8 mouse cellular contexts compared by ENCODE assay signal in the genomic region with DNA sequence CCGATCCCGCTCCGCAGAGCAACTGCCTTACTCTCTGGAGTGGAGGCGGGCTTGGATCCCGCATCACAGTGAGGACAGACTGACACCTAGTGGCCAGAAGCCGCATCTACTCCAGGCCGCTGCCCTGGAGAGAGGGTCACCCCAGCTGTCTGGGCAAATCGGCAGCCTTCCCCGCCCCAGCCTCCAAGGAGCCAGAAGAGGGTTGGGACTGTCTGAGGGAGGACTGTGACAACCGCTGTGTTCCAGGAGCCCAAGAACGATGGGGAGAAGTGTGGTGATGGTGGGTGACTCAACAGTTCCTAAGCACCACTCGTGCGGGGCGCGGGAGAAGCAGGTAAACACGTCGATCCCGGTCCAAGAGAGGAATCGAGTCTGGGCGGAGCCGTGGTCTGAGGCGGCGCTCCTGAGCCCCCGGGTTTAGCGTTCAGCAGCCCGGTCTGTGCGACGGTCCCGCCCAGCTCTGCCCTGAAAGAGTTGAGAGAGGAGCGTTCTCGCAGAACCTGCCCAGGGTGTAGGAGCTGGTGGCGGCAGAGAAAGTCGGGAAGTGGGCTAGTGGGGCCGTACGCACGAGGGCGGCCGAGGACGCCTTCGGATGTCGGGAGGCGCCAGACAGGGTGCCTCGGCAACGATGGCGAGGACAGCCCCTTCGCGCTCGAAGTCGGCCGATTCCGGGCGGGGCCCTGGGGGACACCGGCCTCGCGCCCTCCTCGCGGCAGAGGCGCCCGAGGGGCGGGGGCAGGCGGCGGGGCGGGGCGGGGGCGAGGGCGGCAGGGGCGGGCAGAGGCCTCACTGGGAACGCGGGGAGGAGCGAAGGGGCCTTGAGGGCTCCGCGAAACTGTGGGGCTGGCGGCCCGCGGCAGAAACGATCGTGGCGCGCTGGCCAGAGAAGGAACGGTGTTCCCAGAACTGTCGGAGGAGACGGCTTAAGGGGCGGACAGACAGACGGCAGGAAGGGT. TPM values are rescaled to one million over a fixed set of nuclear protein-coding genes. Genes with fewer than 3 reads are reported as not detected.
DNase-seq lines count a peak whose midpoint lies in the region; ATAC-seq and TF ChIP-seq lines count a peak whose summit lies in the region.

No protein-coding gene starts in this region.

- peak; percentile 65 for ATAC-seq in erythroid progenitor cell, adult 5-6 weeks (replicated peaks; ENCODE audit: low FRiP score, poor library complexity, severe bottlenecking)
- peak; percentile 71 for ATAC-seq in heart, embryonic 13.5 days (ENCODE audit: extremely low read depth, insufficient number of reproducible peaks, low FRiP score, low TSS enrichment)
- peak; percentile 82 for ATAC-seq in kidney, postnatal 0 days (replicated peaks; ENCODE audit: low FRiP score, low read depth)
- peak; percentile 79 for ATAC-seq in monocyte, adult 5-6 weeks (replicated peaks; ENCODE audit: insufficient number of reproducible peaks, low FRiP score, low TSS enrichment, poor library complexity, severe bottlenecking)

- no peaks in the 10 kb centered on the region for H3K9me3 ChIP-seq in heart, embryonic 13.5 days
- H3K9me3 ChIP-seq in kidney, postnatal 0 days (replicated peaks; ENCODE audit: low read length): no peaks in the 10 kb centered on the region

- peak; percentile 67 for TF ChIP-seq POLR2A in liver, adult 2 months (IDR thresholded peaks at IDR 0.05; ENCODE audit: extremely low read depth, insufficient read depth, low read length)

- peak overlapping the region; percentile 95 for H3K4me3 ChIP-seq in brown adipose tissue, adult 24 weeks (ENCODE audit: insufficient read depth, low read depth, low read length)
- peak overlapping the region; percentile 66 for H3K4me3 ChIP-seq in heart, embryonic 13.5 days
- H3K4me3 ChIP-seq in kidney, postnatal 0 days (replicated peaks; ENCODE audit: low read depth, low read length): peak overlapping the region; percentile 52
- peak overlapping the region; percentile 81 for H3K4me3 ChIP-seq in liver, adult 2 months (ENCODE audit: insufficient read depth, low read depth, low read length)

- H3K27ac ChIP-seq in brown adipose tissue, adult 24 weeks (replicated peaks; ENCODE audit: low read depth, low read length): peak overlapping the region; percentile 69
- H3K27ac ChIP-seq in heart, embryonic 13.5 days (replicated peaks): peak overlapping the region; percentile 97
- peak overlapping the region; percentile 96 for H3K27ac ChIP-seq in kidney, postnatal 0 days
- H3K27ac ChIP-seq in liver, adult 2 months (replicated peaks; ENCODE audit: insufficient read depth, low read depth, low read length): peak overlapping the region; percentile 93

- TF ChIP-seq CTCF in kidney, postnatal 0 days (IDR thresholded peaks at IDR 0.05; ENCODE audit: low read depth): peak; percentile 98
- peak; percentile 95 for TF ChIP-seq CTCF in liver, adult 2 months (IDR thresholded peaks at IDR 0.05; ENCODE audit: low read depth, low read length)

- DNase-seq in CD4-positive, CD25-positive, alpha-beta regulatory T cell, adult 2 months (ENCODE audit: low read depth, low spot score): peak; percentile 93
- peak; percentile 97 for DNase-seq in kidney, postnatal 0 days (ENCODE audit: low spot score)
- peak; percentile 87 for DNase-seq in liver, adult 2 months (ENCODE audit: extremely low read depth, low read depth, low spot score)
- DNase-seq in spleen, postnatal 36 days (ENCODE audit: low spot score in 2 of 2): peak; percentile 89 to 91

- peaks cover 34% of the 10 kb centered on the region for H3K36me3 ChIP-seq in heart, embryonic 13.5 days
- peaks cover 19% of the 10 kb centered on the region; the same call in 1 of the 2 replicates for H3K36me3 ChIP-seq in kidney, postnatal 0 days (ENCODE audit: insufficient read depth, low read length)
- peaks cover 19% of the 10 kb centered on the region for H3K36me3 ChIP-seq in liver, adult 2 months (ENCODE audit: control insufficient read depth, insufficient read depth, low read length)

- no peaks in the 10 kb centered on the region for H3K27me3 ChIP-seq in heart, embryonic 13.5 days (replicated peaks)
- H3K27me3 ChIP-seq in kidney, postnatal 0 days (ENCODE audit: insufficient read depth, low read length): no peaks in the 10 kb centered on the region
- no peaks in the 10 kb centered on the region for H3K27me3 ChIP-seq in liver, adult 2 months (ENCODE audit: control insufficient read depth, insufficient read depth, low read length)

- H3K4me2 ChIP-seq in heart, embryonic 13.5 days: peak overlapping the region; percentile 81
- peak overlapping the region; percentile 89 for H3K4me2 ChIP-seq in kidney, postnatal 0 days (ENCODE audit: low read length)

- H3K79me2 ChIP-seq in liver, adult 2 months (ENCODE audit: control insufficient read depth, insufficient read depth, low read length): peaks cover 4% of the 10 kb centered on the region; the same call in 1 of the 2 replicates

- H3K4me1 ChIP-seq in brown adipose tissue, adult 24 weeks (ENCODE audit: control insufficient read depth, insufficient read depth, insufficient read length, low read length): peaks cover 4% of the 10 kb centered on the region; the same call in 1 of the 2 replicates
- peaks cover 63% of the 10 kb centered on the region for H3K4me1 ChIP-seq in heart, embryonic 13.5 days
- H3K4me1 ChIP-seq in kidney, postnatal 0 days (replicated peaks; ENCODE audit: insufficient read depth, low read length): peaks cover 28% of the 10 kb centered on the region
- H3K4me1 ChIP-seq in liver, adult 2 months (ENCODE audit: control insufficient read depth, insufficient read depth, low read length): peaks cover 11% of the 10 kb centered on the region

- under 1% methylated on average over 83 of the region's 84 CpGs for WGBS in heart, embryonic 13.5 days
- WGBS in kidney, postnatal 0 days: under 1% methylated on average over 81 of the region's 84 CpGs
- WGBS in liver, adult 2 months: under 1% methylated on average over 82 of the region's 84 CpGs

- peak overlapping the region; percentile 86 for H3K9ac ChIP-seq in heart, embryonic 13.5 days
- peak overlapping the region; percentile 71 for H3K9ac ChIP-seq in kidney, postnatal 0 days (ENCODE audit: low read depth, low read length)
- H3K9ac ChIP-seq in liver, adult 2 months (ENCODE audit: low read depth, low read length): peak overlapping the region; percentile 93

RNA-seq across cellular contexts. Expression of a gene that starts 1.7 kb away (rescaled TPM):
- 77.2 and 118 TPM in 2 replicates for polyA plus RNA-seq in brown adipose tissue, adult 24 weeks (2012; ENCODE audit: insufficient read depth, insufficient read length, missing spikeins)
- total RNA-seq in erythroid progenitor cell, adult 5-6 weeks (2015; ENCODE audit: low replicate concordance): 174 and 194 TPM in 2 replicates
- 107 and 197 TPM in 2 replicates for total RNA-seq in erythroid progenitor cell, adult 5-6 weeks (2017; ENCODE audit: low replicate concordance)
- polyA plus RNA-seq in heart, embryonic 13.5 days (2015; fragmentation: Nextera tagmentation; extraction: Ambion mirVana): 14.3 and 14.7 TPM in 2 replicates
- polyA plus RNA-seq in kidney, postnatal 0 days (2015; fragmentation: Nextera tagmentation; extraction: Ambion mirVana): 43.4 and 46.6 TPM in 2 replicates
- total RNA-seq in liver, adult 2 months (2014; rRNA removed): 44.8 and 50.7 TPM in 2 replicates
- polyA plus RNA-seq in liver, adult 2 months (2012; rRNA removed): 46.6 and 61.5 TPM in 2 replicates
- total RNA-seq in monocyte, adult 5-6 weeks (2017): 2.5 to 4.6 TPM (median 2.9 TPM) in 3 replicates

RNA-seq across cellular contexts. Expression of a gene that starts 1.7 kb away (rescaled TPM):
- polyA plus RNA-seq in brown adipose tissue, adult 24 weeks (2012; ENCODE audit: insufficient read depth, insufficient read length, missing spikeins): 3.2 and 6.3 TPM in 2 replicates
- 43.2 and 79.6 TPM in 2 replicates for total RNA-seq in erythroid progenitor cell, adult 5-6 weeks (2015; ENCODE audit: low replicate concordance)
- total RNA-seq in erythroid progenitor cell, adult 5-6 weeks (2017; ENCODE audit: low replicate concordance): 35.9 and 76.8 TPM in 2 replicates
- polyA plus RNA-seq in heart, embryonic 13.5 days (2015; fragmentation: Nextera tagmentation; extraction: Ambion mirVana): 12.7 and 13.2 TPM in 2 replicates
- polyA plus RNA-seq in kidney, postnatal 0 days (2015; fragmentation: Nextera tagmentation; extraction: Ambion mirVana): 18.2 and 19.9 TPM in 2 replicates
- total RNA-seq in liver, adult 2 months (2014; rRNA removed): 4.1 and 5.2 TPM in 2 replicates
- polyA plus RNA-seq in liver, adult 2 months (2012; rRNA removed): 5.2 and 7.2 TPM in 2 replicates
- 2.5 to 4.3 TPM (median 2.8 TPM) in 3 replicates for total RNA-seq in monocyte, adult 5-6 weeks (2017)

RNA-seq across cellular contexts. Expression of a gene that starts 5.2 kb away (rescaled TPM):
- 881 and 950 TPM in 2 replicates for polyA plus RNA-seq in brown adipose tissue, adult 24 weeks (2012; ENCODE audit: insufficient read depth, insufficient read length, missing spikeins)
- 1,034 and 1,190 TPM in 2 replicates for total RNA-seq in erythroid progenitor cell, adult 5-6 weeks (2015; ENCODE audit: low replicate concordance)
- 811 and 1,012 TPM in 2 replicates for total RNA-seq in erythroid progenitor cell, adult 5-6 weeks (2017; ENCODE audit: low replicate concordance)
- 833 and 868 TPM in 2 replicates for polyA plus RNA-seq in heart, embryonic 13.5 days (2015; fragmentation: Nextera tagmentation; extraction: Ambion mirVana)
- 1,409 and 1,636 TPM in 2 replicates for polyA plus RNA-seq in kidney, postnatal 0 days (2015; fragmentation: Nextera tagmentation; extraction: Ambion mirVana)
- total RNA-seq in liver, adult 2 months (2014; rRNA removed): 318 and 352 TPM in 2 replicates
- polyA plus RNA-seq in liver, adult 2 months (2012; rRNA removed): 88.5 and 110 TPM in 2 replicates
- 1,700 to 2,580 TPM (median 2,203 TPM) in 3 replicates for total RNA-seq in monocyte, adult 5-6 weeks (2017)

RNA-seq across cellular contexts. Expression of a gene that starts 10.0 kb away (rescaled TPM):
- 61.8 and 78.8 TPM in 2 replicates for polyA plus RNA-seq in brown adipose tissue, adult 24 weeks (2012; ENCODE audit: insufficient read depth, insufficient read length, missing spikeins)
- 2.9 TPM in 1 of 2 replicates, not detected in the other for total RNA-seq in erythroid progenitor cell, adult 5-6 weeks (2015; ENCODE audit: low replicate concordance)
- total RNA-seq in erythroid progenitor cell, adult 5-6 weeks (2017; ENCODE audit: low replicate concordance): 2.6 and 7.1 TPM in 2 replicates
- polyA plus RNA-seq in heart, embryonic 13.5 days (2015; fragmentation: Nextera tagmentation; extraction: Ambion mirVana): 57.5 and 60.9 TPM in 2 replicates
- polyA plus RNA-seq in kidney, postnatal 0 days (2015; fragmentation: Nextera tagmentation; extraction: Ambion mirVana): 129 and 131 TPM in 2 replicates
- 2.6 and 2.8 TPM in 2 replicates for total RNA-seq in liver, adult 2 months (2014; rRNA removed)
- 5.2 and 5.3 TPM in 2 replicates for polyA plus RNA-seq in liver, adult 2 months (2012; rRNA removed)
- total RNA-seq in monocyte, adult 5-6 weeks (2017): not detected in 3 replicates

RNA-seq across cellular contexts. Expression of a gene that starts 12.8 kb away (rescaled TPM):
- polyA plus RNA-seq in brown adipose tissue, adult 24 weeks (2012; ENCODE audit: insufficient read depth, insufficient read length, missing spikeins): 45.7 and 47.5 TPM in 2 replicates
- 11.3 and 35.3 TPM in 2 replicates for total RNA-seq in erythroid progenitor cell, adult 5-6 weeks (2015; ENCODE audit: low replicate concordance)
- total RNA-seq in erythroid progenitor cell, adult 5-6 weeks (2017; ENCODE audit: low replicate concordance): 14.6 and 16.1 TPM in 2 replicates
- 41.2 and 43.0 TPM in 2 replicates for polyA plus RNA-seq in heart, embryonic 13.5 days (2015; fragmentation: Nextera tagmentation; extraction: Ambion mirVana)
- 79.2 and 79.6 TPM in 2 replicates for polyA plus RNA-seq in kidney, postnatal 0 days (2015; fragmentation: Nextera tagmentation; extraction: Ambion mirVana)
- total RNA-seq in liver, adult 2 months (2014; rRNA removed): 8.8 and 11.1 TPM in 2 replicates
- polyA plus RNA-seq in liver, adult 2 months (2012; rRNA removed): 69.0 and 73.5 TPM in 2 replicates
- 3.6 to 4.9 TPM (median 3.6 TPM) in 3 replicates for total RNA-seq in monocyte, adult 5-6 weeks (2017)

Comparison
In these comparisons a context has a peak if more than half of its experiments do, and no peak if none do; other contexts are left out.
1. Peak in every context shown above with its lines: DNase-seq, ATAC-seq, H3K4me3 ChIP-seq and H3K27ac ChIP-seq.